Mouse (Mus musculus) urinary bladder, adult 18-20 months (tissue): ENCODE measurements around the gene Tifab.

Experiments used
- DNase-seq, 2 experiments: peaks; one replicate each; pipeline ENCODE4 v3.0.0; 2022; ENCODE audit warnings: low spot score in 2 of 2, mixed read lengths in 2 of 2

The Tifab gene

DNA sequence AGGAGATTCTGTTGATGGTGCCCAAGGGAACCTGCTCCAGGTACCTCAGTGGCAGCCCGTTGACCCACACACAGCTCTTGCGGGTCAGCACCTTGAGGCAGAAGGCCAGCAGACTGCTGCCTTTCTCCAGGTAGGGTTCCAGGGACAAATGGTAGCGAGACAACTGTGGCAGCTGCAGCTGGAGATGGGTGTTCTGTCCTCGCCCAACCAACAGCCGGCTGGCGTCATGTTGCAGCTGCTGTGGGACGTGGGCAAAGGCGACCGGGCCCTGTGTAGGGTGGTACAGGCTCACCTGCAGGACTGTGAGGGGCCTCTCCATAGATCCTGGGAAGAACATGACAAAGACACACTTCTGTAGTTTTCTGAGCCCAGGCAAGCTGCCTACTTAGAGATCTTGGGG is 2.4 kb downstream of the Tifab start:
- no peak for DNase-seq

DNA sequence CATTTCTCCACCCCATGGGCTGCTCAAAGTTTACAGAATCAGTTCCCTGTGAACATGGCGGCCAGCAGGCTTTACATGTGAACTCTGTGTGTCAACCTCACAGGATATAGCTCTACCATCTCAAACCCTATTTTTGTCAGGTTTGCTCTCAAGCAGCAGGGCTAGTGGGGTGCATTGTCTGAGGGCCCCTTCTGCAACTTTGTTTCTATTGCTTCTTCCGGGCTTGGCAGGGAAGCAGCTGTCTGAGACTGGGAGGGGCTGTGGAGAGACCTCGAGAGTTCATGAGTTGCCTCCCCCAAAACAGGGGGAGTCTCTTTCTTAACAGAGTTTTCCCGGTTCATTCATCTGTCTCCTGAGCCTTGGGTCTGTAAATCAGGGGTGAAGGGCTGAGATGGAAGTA is 2.8 kb downstream of the Tifab start:
- no peak for DNase-seq

DNA sequence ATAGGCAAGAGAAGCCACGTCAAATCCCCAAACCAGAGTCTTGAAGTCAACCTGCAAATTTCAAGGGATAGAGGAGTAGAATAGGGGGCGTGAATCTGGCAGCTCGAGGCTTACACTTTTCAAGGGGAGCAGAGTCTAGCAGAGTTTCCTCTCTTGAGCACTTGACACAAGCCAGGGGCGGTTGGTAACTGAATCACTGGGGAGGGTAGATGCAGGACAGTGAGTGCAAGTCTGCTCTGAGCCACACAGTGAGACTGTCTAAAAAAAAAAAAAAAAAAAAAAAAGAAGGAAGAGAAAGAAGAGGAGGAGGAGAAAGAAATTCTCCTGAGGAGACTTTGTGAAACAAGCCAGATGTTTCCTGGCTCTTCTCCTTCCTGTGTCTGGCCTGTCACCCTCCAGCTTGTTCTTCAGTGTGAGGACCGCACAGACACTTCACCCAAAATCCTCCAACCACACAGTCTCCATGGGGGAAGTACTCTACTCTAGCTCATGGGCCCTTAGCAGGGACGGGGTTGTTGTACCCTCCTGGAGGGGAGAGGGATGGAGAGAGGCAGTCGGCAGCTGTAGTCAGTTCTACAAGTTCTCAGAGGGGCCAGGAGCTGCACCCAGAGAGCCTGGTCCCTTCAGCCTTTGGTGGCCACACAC is 5.7 kb downstream of the Tifab start:
- no peak for DNase-seq

DNA sequence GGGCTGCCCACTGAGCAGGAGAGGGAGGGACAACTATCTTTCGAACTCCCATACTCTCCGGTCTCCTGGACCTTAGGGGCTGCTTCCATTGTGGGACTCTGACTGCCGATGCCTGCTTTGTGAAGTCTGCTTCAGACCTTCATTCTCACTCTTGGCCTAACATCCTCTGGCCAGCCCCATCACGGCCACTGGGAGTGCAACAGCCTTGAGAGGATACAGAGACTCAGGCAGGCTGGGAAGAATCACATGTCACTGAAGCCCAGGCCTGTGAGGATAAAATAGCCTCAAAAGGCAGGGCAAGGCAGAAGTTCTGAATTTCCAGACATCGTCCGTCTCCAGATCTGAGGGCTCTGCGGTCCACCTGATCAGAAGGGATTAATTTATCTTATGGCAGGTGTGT is 6.6 kb downstream of the Tifab start:
- no peak for DNase-seq

DNA sequence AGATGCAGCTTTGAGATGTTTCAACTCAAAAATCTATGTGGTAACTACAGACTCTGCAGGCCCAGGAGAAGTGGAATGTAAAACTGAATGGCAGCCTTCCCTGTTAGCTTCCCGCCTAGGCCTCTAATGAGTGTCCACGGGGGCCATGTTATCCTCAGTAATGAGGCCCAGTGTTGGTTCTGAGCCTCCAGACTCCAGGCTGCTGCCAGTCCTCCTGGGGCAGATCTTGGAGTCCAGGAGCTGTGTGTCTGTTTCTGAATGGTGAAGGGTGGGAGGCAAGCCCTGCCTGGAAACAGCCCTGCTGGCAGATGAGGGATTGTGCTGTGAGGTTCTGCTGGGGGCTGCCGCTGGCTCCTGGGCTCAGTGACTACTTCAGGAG is 10.3 kb downstream of the Tifab start:
- no peak for DNase-seq

DNA sequence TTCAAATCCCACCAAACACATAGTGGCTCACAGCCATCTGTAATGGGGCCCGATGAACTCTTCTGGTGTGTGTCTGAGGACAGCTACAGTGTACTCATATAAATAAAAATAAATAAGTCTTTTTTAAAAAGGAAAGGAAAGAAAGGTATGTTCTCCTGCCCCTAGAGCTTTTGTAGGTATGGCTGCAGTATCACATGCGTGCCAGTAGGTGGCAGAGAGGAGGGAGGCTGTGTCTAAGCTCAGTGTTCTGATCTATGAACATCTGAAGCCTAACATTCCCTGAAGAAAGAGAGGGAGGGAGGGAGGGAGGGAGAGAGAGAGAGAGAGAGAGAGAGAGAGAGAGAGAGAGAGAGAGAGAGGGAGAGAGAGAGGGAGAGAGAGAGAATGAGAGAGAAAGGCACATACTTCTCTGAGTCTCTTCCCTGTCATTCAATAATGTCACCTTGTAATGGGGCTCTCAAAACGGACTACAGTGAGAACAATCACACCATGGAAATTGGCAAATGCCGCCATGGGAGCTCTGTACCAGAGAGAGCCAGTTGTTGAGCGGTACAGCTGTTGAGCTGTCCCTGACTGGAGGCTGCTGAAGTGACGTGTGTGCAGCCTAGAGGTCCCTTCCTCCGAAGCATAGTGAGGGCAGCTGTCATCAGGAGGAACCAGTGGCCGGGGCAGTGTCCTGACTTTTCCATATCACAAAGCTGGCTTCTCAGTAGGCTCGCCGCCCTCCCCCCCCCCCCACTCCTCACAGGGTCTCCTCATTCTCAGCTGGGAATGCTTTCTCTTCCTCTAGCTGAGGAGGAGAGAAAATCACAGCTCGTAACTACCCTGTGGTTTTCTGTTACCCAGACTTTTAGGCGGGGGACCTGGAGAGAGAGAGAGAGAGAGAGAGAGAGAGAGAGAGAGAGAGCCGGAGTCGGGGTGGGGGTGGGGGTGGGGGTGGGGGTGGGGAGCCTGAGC is 11.0 kb downstream of the Tifab start:
- DNase-seq, result no peak

DNA sequence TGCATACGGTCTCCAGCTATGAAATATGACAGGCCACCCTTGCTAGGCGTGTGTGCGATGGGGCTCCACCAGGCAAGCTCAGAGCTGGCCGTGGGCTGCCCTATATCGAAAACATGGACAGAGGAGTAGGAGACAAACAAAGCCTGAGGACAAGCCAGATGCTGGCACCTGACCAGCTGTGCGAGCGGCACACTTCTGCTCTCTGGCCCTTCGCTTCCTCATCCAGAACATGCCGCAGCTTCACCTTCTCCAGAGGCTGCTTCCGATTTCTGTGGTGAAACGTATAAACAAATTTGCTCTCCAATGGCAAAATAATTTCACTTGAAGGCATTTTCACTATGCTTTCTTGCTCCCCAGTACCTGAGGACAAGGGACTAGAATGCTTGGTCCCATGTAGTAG is 13.1 kb downstream of the Tifab start:
- DNase-seq, result no peak

DNA sequence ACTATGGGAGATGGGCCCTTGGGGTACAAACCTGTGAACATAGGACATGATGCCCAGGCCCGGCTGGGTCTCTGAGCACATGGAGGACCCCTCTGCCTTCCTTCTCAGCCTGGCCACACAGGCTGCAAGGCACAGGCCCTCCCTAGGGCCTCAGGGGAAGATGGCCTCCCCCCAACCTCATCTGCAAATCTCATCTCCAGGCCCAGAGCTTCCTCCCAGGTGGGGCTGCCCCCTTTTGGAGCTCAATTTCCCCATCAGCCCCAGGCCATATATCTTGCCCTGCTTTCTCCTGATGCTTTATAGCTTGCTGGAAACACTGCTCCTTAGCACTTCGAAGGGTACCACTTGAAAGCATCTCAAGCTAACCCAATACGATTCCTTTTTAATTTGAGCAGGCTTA is 14.3 kb downstream of the Tifab start:
- DNase-seq, result no peak

DNA sequence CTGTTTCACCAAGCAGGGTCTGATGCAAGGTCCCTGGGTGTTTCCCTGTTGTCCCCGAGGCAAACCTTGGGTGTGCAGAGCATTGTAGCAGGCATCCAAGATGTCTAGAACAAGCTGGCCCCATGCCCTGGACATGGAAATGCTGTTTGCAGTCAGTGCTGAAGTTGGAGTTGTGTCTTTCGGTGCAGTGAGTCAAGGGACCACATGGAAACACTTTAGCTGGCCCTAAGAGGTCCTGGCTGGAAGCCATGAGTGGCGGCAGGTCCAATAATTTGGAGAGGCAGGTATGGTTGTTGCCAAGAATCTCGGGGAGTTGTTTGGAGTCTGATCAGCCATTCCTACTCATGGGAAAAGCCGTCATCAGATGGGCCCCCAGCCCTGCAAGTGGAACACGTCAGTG is 14.9 kb downstream of the Tifab start:
- DNase-seq, result no peak

DNA sequence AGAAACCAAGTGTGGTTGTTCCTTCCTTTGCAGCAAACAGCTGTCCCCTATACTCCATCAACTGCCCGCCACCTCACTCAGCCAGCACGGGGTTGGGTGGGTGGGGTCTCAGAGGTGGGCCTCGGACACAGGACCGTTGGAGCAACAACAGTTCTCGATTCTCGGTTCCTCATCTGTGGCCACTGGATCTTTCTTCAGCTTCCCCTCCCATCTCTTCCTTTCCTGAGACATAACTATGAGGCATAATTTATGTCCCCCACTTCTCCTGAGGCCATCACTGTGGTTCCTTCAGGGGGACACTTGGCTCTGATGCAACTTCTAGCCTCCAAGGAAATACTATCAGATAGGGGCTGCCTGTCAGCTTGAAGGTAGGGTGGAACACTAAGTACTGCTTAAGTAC is 15.8 kb downstream of the Tifab start:
- DNase-seq, result no peak

DNA sequence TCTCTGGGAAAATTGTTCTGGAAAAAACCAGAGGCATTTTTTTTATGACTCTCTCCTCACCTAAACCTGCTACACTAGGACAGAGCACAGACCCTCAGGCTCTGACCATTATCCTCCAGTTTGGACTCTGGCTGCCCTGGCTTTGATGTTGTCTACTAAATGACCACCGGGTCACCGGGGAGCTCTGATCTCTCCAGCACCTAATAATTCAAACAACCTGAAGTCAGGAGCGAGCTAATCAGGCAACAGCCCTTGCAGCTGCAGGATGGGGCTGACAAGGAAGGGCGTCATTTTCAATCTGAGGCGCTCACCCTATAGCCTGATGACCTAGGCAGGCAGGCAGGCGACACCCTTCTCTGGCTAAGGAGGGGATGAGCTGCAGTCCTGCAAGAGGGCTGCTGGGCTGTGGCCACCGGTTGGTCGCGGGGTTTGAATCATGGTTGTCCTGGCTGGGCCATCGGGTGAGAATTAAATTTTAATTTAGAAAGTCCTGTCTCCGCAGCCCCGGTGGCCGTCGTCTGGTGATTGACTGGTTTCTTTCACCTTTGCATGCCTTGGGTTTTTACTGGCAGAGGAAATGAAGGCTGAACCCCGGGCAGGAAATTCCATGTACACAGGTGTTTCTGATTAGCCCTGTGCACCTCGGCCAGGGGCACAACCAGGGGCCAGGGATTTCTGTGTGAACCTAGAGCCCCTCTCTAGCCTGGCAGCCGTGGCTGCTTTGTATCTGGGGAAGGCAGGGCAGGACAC is 18.9 kb downstream of the Tifab start:
- DNase-seq, result no peak

DNA sequence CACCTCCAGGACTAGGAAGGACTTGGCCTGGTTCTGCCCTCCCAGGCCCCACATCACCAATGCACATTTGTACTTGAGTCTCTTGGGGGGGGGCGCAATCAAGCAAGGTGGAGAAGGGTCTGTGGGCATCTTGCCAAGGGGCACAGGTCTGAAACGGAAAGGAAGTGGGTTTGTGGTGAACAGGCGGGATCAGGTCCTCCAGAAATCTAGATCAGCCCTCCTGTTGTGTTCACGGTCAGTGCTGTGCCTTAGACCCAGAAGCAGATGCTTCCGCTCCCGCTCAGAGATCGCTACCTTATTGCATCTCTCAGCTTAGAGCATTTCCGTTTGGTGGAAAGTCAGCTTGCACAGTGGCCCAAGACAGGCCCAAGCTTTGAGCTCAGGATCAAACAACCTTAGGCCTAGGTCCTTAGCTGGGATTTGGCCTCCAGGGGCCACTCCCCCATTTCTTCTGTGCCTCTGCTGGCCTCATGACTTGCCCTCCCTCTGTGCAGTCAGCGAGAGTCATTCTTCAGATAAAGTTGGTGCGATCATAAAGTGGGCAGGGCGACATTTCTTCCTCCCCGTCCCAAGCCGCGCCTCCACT is 19.6 kb downstream of the Tifab start:
- no peak for DNase-seq

DNA sequence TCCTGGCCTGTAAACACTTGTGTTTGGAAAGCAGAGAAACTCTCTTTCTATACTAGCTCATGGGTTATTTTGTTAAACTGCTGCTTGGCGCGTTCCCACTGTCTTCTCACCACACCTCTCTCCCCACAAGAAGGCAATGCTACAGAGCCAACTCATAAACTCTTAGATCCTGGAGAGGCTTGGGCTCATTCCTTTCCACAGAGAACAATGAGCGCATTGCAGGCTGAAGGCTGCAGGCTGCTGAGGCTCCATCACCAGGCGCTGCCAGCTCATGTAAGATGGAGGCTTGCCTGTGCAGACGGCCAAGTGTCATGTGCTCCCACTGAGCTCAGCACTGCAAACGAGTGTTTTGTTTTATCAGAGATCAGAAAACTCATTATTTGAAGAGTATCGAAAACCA is 23.0 kb downstream of the Tifab start:
- DNase-seq, result no peak

DNA sequence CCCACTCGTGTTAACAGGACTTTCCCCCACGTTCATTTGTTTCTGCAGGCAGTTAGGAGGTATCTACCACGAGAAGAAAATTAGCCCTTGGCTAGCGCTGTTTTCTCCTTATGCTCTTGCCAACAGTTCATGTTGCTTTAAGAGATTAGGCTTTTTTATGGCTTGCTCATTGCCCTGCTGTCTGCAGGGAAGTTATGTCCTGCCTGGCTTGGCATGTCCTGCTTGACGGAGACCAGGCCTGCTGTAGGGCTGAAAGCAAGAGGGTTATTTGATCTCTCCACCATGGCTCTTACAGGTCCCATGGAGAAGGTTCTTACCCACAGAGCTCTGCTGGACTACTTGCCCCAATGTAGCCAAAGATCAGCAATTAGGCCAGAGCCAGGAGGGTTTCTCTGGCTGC is 23.6 kb downstream of the Tifab start:
- DNase-seq, result peak in 1 of 2 experiments; percentile 46

DNA sequence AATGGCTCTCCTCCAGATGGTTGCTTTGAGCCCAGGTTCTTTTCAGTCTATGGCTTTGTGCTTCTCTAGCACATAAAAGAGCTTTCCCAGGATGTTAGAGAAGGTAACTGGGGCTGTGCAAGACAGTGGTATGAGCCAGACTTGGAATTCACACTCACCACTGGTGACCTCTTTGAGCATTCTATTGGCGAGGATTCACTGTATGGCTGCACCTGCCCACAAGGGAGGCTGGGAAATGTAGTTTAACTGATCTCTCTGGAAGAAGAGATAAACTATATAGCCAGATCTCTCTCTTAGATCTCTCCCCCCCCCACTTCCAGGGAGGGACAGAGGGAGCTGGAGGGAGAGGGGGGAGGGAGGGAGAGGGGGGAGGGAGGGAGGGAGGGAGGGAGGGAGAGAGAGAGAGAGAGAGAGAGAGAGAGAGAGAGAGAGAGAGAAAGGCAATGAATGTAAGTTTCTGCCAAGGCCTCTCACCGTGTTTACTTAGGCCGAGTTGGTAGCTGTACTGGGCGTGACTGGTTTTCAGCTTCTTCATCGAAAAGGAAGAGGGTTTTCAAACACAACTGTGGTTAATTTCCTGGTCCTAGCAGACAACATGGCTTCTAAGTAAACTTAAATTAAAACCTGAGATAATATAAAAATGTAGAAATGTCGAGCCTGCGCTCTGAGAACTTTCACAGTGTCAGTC is 25.8 kb downstream of the Tifab start:
- DNase-seq, result no peak

DNA sequence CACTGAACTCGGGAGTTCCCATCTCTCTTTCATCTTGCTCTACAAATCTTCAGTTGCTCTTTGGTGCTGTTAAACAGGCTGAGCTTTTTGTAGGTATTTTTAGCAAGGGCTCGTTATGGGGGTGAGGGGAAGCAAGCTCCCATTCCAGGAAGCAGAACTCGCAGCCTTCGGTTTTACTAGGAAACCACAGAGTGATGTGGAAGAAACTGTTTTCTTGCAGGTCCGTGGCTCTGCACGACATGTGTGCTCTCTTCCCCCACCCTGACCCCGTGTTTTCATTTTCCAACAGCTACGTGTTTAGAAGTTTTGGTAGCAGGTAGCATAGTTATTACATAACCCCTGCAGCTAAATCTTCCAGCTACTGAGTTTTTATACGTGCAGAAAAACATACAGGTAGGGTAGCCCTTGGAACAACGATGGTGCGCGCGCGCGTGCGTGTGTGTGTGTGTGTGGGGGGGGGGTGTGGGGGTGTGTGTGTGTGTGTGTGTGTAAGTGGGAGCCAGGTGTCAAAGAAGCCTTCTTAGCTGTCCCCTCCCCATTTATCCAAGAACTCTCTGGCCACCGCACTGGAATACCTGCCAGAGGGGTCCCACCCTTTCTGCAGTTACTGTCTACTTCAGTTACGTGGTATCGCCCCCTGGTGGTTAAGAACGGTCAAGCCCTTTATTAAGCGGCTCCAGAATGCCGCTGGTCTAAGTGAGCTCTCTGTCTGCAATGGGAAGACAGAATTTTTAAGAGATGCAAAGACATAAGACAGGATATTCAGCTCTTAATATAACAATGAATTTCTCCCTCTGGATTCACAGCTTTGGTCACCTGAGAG is 27.1 kb downstream of the Tifab start:
- no peak for DNase-seq

DNA sequence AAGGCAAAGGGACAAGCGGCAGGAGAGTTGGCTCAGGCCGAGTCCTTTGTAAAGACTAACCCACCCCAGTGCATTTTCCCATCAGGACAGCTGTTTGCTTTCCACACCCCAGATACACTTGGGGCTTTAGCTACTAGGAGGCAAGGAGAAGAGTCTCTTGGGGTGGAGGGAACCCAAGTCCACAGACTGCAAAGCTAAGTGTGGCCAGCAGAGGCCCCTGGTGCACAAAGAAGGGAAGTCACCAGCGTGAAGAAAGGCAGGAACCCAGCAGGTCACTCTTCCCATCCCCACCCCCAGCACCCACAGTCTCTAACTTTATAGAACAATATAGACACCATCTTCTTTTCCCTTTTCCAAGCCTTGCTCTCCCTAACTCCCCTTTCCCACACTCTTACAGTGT is 33.2 kb downstream of the Tifab start:
- DNase-seq, result no peak

DNA sequence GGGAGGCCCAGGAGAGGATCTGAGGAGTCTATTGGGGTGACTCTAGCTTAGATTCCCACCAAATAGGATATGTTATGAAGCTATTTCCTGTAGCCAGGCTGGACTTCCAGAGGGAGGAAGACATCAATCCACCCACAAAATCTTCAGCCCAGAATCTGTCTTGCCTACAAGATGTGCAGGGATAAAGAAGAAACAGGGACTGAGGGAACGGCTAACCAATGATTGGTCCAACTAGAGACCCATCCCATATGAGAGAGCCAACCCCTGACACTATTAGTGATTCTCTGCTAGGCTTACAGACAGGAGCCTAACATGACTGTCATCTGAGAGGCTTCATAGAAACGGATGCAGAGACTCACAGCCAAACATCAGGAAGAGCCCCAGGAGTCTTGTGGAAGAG is 34.7 kb downstream of the Tifab start:
- DNase-seq, result no peak

DNA sequence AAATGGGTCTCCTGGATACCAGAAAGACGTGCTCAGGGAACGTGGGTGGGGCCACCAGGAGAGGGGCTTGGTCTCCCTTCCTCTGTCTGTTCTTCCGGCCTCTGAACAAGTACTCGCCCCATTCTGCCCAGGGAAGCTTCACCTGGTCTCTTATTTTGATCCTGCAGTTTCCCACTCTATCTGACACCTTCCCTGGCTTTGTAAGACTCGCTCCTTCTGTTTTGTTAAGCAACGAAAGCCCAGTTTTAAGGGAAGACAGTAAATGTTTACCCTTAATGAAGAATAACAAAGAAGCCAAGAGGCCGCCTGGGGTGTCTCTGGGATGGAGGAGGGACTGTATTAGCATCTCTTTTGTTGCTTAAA is 35.6 kb downstream of the Tifab start:
- DNase-seq, result no peak

DNA sequence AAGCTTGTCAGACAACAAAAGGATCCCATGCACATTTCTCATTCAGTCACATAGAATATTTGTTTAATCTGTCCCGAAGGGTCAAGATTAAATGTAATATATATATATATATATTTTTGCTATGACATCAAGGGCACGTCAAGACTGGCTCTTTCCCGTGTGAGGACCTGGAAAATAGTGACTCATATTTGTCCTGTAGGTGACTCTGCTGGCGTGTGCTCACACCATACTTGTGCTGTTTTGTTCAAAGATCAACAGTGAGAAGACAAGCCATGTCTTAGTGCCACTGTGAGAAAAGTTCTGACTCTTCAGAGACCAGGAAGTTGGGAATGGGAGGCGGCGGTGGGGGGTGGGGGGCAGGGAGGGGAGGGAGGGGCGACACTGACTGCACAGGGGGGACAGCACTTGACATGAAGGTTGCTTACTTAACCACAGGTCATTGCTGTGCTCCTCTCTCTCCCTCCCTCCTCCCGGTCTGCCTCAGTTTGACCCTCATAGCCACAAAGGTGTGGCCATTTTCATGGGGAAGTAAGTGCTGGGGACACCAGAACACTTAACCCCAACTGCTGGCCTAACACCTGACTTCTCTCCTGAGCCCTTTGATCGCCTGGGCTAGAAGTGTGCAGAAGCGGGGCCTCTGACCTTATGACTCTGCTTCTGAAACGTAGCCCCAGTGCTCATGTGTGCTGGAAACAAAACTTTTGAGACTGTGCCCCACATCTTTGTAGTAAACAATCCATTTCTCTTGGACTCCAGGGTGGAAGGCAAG is 36.1 kb downstream of the Tifab start:
- DNase-seq, result no peak
